Mouse (Mus musculus) cortical plate, adult 2 months (tissue): ENCODE measurements around the gene Cntnap2. TPM values are rescaled to one million over a fixed set of nuclear protein-coding genes. Genes with fewer than 3 reads are reported as not detected.

ENCODE experiments used
- H3K27ac ChIP-seq: fragments of 200-500 bp; 2 replicates; pipeline ENCODE4 v1.5.1; 2012; ENCODE audit warnings: low read length, control low read depth, inconsistent platforms; ENCODE audit not compliant: insufficient read depth
- H3K4me1 ChIP-seq: fragments of 200-500 bp; 2 replicates; pipeline ENCODE4 v1.6.1; 2011; ENCODE audit warnings: low read length; ENCODE audit not compliant: control insufficient read depth, insufficient read depth
- H3K4me3 ChIP-seq: fragments of 200-500 bp; 2 replicates; pipeline ENCODE4 v1.5.1; 2011; ENCODE audit warnings: mild to moderate bottlenecking, low read length, control low read depth; ENCODE audit not compliant: insufficient read depth
- CTCF ChIP-seq: fragments of 200-500 bp; IDR thresholded peaks from 2 replicates; pipeline ENCODE4 v1.5.1; 2011; ENCODE audit warnings: mild to moderate bottlenecking, control low read depth, low read length; ENCODE audit not compliant: insufficient read depth; ENCODE audit errors: extremely low read depth
- POLR2A ChIP-seq: fragments of 200-500 bp; IDR thresholded peaks from 2 replicates; pipeline ENCODE4 v1.6.1; 2011; ENCODE audit warnings: mild to moderate bottlenecking, low read length, control low read depth; ENCODE audit not compliant: insufficient read depth; ENCODE audit errors: extremely low read depth
- polyA plus RNA-seq: library from polyadenylated mRNA; depleted of rRNA; stranded (reverse); fragments of >200 nt; gene quantifications from 2 replicates; pipeline ENCODE4 v1.2.3, GENCODE M21; 2012

Cntnap2 gene
- polyA plus RNA-seq, 1 experiment: 26.5 TPM

GRCm38 (mm10) chr6:47318705-47319104, 2259.5 kb downstream of the Cntnap2 start:
- H3K27ac ChIP-seq: no peak overlapping the region
- no peak overlapping the region for H3K4me3 ChIP-seq
- TF ChIP-seq CTCF: no peak
- peak; percentile 25; the same call in 1 of the 2 replicates for TF ChIP-seq POLR2A
- peaks cover 8% of the 10 kb centered on the region for H3K4me1 ChIP-seq

GRCm38 (mm10) chr6:47319309-47319983, 2260.3 kb downstream of the Cntnap2 start:
- TF ChIP-seq CTCF (no peak), POLR2A (no peak)
- Histone ChIP-seq H3K4me3 (no peak overlapping the region), H3K4me1 (peaks cover 8% of the 10 kb centered on the region), H3K27ac (no peak overlapping the region; the same call in 1 of the 2 replicates)

GRCm38 (mm10) chr6:47323169-47323835, 2264.1 kb downstream of the Cntnap2 start:
- TF ChIP-seq POLR2A (no peak), CTCF (no peak)
- no peak overlapping the region for H3K4me3 ChIP-seq
- H3K27ac ChIP-seq: no peak overlapping the region

GRCm38 (mm10) chr6:47323886-47324285, 2264.7 kb downstream of the Cntnap2 start:
- Histone ChIP-seq H3K4me1 (peaks cover 6% of the 10 kb centered on the region; the same call in 1 of the 2 replicates), H3K4me3 (no peak overlapping the region), H3K27ac (no peak overlapping the region)
- TF ChIP-seq POLR2A (no peak), CTCF (no peak)

More at GRCm38 (mm10) chr6:47323169-47323835, 2264.1 kb downstream of the Cntnap2 start:
- H3K4me1 ChIP-seq: peaks cover 6% of the 10 kb centered on the region; the same call in 1 of the 2 replicates

GRCm38 (mm10) chr6:47328281-47328680, 2269.1 kb downstream of the Cntnap2 start:
- TF ChIP-seq CTCF: no peak
- no peak for TF ChIP-seq POLR2A
- no peak overlapping the region for H3K27ac ChIP-seq
- H3K4me1 ChIP-seq: no peaks in the 10 kb centered on the region
- H3K4me3 ChIP-seq: no peak overlapping the region

GRCm38 (mm10) chr6:47329212-47329611, 2270.1 kb downstream of the Cntnap2 start:
- Histone ChIP-seq H3K27ac (no peak overlapping the region), H3K4me1 (no peaks in the 10 kb centered on the region), H3K4me3 (no peak overlapping the region)
- no peak for TF ChIP-seq CTCF
- TF ChIP-seq POLR2A: no peak

- H3K27ac ChIP-seq: no peak overlapping the region
- TF ChIP-seq CTCF (no peak), POLR2A (no peak)
- no peak overlapping the region for H3K4me3 ChIP-seq
- H3K4me1 ChIP-seq: no peaks in the 10 kb centered on the region
These were observed 2273.9 kb downstream of the Cntnap2 start for GRCm38 (mm10) chr6:47333016-47333415.

GRCm38 (mm10) chr6:47334377-47334776, 2275.2 kb downstream of the Cntnap2 start:
- H3K27ac ChIP-seq: no peak overlapping the region
- no peak for TF ChIP-seq CTCF
- no peak for TF ChIP-seq POLR2A

GRCm38 (mm10) chr6:47337300-47337699, 2278.1 kb downstream of the Cntnap2 start:
- no peak overlapping the region for H3K4me3 ChIP-seq
- H3K27ac ChIP-seq: no peak overlapping the region
- no peaks in the 10 kb centered on the region for H3K4me1 ChIP-seq
- TF ChIP-seq POLR2A (no peak), CTCF (no peak)

More at GRCm38 (mm10) chr6:47334377-47334776, 2275.2 kb downstream of the Cntnap2 start:
- Histone ChIP-seq H3K4me3 (no peak overlapping the region), H3K4me1 (no peaks in the 10 kb centered on the region)

GRCm38 (mm10) chr6:47338113-47338512, 2279.0 kb downstream of the Cntnap2 start:
- no peaks in the 10 kb centered on the region for H3K4me1 ChIP-seq
- H3K4me3 ChIP-seq: no peak overlapping the region
- TF ChIP-seq POLR2A (no peak), CTCF (no peak)
- no peak overlapping the region for H3K27ac ChIP-seq
